Mouse (Mus musculus) Muller cell, postnatal 12 days (primary cell): ENCODE results near the gene Tcf3.

ENCODE experiments used
- DNase-seq: peaks from one replicate; pipeline ENCODE4 v3.0.0-alpha.2; 2015; ENCODE audit errors: inconsistent ontology term

Gene Tcf3

GRCm38 (mm10) chr10:80385811-80386734 lies 47.4 kb downstream of the Tcf3 start:
- peak; percentile 75 for DNase-seq

DNA sequence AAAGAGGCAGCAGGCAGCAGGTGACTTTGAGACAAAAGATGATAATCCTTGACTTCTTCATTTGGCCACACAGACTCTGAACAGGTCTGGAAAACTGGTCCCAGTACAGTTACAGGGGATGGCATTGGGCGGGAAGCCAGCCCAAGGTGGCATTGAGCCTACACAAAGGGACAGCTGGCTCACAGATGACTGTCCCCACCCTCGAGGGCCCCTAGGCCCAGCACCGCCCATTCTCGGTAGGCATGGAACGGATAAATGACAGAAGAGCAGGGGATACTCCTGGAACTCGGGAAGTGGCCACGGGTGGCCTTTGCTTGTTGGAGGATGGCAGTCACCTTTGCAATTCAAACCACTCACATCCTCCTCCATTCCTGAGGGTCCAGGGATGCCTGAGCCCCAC lies 48.1 kb downstream of the Tcf3 start:
- no peak for DNase-seq

DNA sequence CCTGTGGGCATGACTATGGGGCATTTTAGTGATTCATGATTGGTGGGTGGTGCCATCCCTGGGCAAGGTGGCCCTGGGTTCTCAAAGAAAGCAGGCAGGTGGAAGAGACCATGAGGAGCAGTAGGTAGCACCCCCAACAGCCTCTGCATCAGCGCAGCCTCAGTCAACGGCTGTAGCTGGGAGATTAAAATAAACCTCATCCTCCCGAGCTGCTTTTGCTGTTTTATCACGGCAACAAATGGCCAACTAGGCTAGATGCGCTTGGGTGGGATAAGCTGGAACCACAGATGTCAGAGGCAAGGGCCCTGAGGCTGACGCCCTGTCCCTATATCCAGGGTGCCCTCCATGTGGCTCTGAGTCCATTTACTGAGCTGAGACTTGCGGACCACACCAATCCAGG lies 48.7 kb downstream of the Tcf3 start:
- no peak for DNase-seq

GRCm38 (mm10) chr10:80384115-80384639 lies 49.3 kb downstream of the Tcf3 start:
- no peak for DNase-seq

DNA sequence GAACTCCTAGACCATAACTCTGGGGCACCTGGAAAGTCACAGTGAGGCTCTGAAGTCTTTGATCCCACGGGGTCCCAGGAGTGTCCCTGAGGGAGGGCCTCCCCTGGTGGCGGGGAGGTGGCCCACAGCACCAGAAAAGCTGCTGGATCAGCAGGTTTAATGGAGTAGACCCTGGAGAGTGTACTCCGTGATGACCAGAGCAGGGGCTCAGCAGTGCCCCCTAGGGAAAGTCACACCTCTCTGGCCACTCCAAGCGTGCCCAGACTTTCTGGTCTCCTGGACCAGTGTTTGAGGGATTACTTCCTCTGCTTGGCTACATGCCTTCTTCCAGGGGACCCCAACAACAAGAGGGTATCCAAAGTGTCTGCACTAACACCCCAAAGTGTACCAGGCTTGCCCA lies 50.0 kb downstream of the Tcf3 start:
- no peak for DNase-seq

GRCm38 (mm10) chr10:80382641-80383365 lies 50.6 kb downstream of the Tcf3 start:
- no peak for DNase-seq

DNA sequence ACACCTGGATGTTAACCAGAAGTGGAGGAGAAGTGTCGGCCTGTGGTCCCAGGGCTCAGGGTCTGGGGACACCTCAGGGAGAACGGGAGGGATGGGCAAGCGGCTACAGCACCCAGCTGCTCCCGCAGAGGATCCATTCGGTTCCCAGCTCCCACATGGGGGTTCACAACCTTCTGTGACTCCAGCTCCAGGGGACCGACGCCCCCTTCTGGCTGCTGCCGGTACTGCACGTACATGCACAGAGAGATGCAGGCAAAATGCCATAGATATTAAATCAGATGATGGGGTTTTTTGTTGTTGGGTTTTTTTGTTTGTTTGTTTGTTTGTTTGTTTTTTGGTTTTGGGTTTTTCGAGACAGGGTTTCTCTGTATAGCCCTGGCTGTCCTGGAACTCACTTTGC lies 55.7 kb downstream of the Tcf3 start:
- no peak for DNase-seq

- DNase-seq: peak; percentile 75
Observed at GRCm38 (mm10) chr10:80376160-80376559, 57.3 kb downstream of the Tcf3 start.

GRCm38 (mm10) chr10:80374063-80374462 lies 59.4 kb downstream of the Tcf3 start:
- DNase-seq: no peak

DNA sequence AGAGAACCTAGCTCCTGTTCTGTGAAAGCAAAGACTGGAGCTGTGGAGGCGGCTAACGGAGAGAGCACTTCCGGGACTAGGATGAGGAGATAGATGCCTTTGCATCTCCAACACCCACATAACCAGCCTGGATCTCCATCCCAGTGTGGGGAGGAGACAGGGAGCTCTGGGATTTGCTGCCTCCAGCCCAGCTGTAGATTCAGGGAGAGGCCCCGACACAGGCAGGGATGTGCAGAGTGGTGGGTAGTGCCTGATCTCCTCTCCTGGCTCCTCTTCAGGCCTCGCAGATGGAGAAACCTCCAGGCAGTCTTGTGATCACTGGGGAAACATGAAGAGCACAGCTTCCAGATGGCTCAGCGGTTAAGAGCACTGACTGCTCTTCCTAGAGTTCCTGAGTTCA lies 60.7 kb downstream of the Tcf3 start:
- no peak for DNase-seq

DNA sequence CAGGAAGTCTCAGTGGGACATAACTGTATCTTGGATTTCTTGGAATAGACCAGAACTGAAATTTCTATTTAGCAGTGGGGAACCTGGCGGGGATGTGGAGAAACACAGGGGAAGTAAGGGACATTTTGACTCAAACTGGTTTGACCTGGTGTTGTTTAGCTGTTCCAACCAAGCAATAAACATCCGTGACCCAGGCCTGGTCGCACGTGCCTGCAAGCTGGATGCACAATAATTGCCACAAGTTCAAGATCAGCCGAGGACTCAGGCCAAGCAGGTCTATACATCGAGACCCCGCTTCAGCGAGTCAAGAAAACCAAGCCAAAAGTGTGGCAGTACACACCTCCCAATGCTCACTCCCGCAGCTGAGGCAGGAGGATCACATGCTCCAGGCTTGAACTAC lies 61.5 kb downstream of the Tcf3 start:
- DNase-seq: no peak

GRCm38 (mm10) chr10:80371411-80371966 lies 62.0 kb downstream of the Tcf3 start:
- DNase-seq: peak; percentile 70

- no peak for DNase-seq
Observed at GRCm38 (mm10) chr10:80369995-80370747, 63.3 kb downstream of the Tcf3 start.

- no peak for DNase-seq
Observed at GRCm38 (mm10) chr10:80368392-80368791, 65.1 kb downstream of the Tcf3 start.

DNA sequence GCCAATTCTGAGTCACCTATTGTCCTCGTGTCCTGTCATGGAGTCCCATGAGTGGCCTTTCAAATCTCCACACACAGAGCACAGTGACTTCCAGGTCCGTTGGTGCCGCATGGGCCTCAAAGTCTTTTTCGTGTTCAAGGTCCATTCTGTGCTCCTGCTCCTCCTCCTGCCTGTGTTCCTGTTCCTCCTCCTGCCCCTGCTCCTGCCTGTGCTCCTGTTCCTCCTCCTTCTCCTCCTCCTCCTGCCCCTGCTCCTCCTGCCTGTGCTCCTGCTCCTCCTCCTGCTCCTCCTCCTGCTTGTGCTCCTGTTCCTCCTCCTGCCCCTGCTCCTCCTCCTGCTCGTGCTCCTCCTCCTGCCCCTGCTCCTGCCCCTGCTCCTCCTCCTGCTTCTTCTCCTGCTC lies 65.5 kb downstream of the Tcf3 start:
- no peak for DNase-seq

DNA sequence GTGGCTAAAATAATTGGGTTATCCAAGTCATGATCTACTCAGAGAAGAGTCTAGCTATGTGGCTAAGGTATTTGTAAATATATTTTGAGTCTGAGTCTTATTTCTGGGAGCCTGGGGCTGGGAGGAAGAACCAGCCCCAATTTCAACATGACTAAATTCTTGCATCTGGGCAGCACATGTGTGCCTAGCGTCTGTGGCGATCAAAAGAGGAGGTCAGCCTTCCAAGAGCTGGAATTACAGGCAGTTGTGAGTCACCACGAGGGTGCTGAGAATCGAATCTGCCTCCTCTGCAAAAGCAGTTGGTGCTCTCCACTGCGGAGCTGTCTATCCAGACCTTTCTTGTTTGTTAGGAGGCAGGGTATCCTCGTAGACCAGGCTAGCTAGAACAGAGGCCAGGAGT lies 67.7 kb downstream of the Tcf3 start:
- no peak for DNase-seq

DNA sequence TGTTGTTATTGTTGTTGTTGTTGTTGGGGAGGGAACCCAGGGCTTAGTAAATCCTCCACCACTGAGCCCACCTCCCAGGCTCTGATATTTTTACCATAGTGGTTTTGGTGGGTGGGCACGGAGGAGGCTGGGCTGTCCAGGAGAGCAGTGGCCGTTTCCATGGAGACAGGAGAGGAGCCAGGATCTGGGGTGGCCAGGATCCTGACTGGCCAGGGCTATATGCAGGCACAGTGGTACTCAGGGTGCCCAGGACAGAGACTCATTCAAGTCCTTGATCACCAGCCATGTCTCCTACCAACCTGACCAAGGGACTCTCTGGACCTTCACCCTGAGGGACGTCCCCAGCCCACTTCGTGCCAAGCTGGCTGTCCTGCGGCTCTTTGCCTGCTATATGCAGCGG lies 69.7 kb downstream of the Tcf3 start:
- DNase-seq: no peak
